Mouse (Mus musculus) layer of hippocampus, postnatal 10 days (tissue): ENCODE measurements around the gene Synj1. TPM values are rescaled to one million over a fixed set of nuclear protein-coding genes. Genes with fewer than 3 reads are reported as not detected.

Source experiments
- DNase-seq, 2 experiments: peaks; one replicate each; pipeline ENCODE4 v3.0.0; 2021; ENCODE audit warnings: low spot score in 2 of 2
- total RNA-seq, 2 experiments: library from RNA; stranded (reverse); gene quantifications; 2 replicates each; pipeline ENCODE4 v1.2.3; 2021

Synj1 gene
- total RNA-seq, 2 experiments from 2014 or later: 257 to 270 TPM

DNA sequence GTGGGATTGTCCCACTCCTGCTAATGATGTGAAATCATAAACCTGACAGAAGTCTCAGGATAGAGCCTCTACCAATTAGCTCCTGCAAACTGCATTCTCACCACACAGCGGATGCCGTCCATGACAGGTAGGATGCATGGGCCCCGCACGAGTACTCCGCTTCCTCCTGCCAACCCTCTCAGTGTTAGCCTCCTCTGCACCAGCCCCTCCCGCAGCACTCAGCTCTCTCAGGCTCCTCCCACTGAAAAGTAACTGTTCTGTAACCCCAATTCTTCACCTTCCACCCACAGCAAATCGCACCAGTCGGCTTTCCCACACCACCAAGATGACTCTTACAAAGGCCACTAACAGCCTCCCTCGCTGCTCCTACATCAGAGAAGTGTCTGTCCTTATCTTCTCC, 58.0 kb downstream of the Synj1 start:
- peak in 1 of 2 experiments; percentile 7 for DNase-seq

- peak in 1 of 2 experiments; percentile 8 for DNase-seq
These were observed 60.6 kb downstream of the Synj1 start for GRCm38 (mm10) chr16:90950354-90950963.

DNA sequence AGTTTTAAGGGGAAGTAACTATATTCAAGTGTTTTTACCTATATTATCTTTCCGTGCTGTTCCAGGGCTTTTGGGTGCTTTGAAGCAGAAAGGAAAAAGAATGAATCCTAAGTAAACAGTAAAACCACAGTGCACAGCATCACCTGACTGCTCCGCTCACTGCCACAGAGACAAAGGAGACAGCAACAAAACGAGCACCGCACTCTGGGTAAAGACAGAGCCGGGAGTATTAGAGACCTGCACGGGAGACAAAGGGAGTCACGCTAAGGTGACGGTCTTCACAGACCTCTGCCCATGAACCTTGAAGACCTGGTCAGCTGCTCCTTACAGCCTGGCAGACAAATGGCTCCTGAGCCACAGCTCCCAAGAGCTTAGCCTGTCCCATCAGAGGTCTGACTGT, 64.1 kb downstream of the Synj1 start:
- no peak for DNase-seq

GRCm38 (mm10) chr16:90941246-90941645, 69.9 kb downstream of the Synj1 start:
- no peak for DNase-seq

DNA sequence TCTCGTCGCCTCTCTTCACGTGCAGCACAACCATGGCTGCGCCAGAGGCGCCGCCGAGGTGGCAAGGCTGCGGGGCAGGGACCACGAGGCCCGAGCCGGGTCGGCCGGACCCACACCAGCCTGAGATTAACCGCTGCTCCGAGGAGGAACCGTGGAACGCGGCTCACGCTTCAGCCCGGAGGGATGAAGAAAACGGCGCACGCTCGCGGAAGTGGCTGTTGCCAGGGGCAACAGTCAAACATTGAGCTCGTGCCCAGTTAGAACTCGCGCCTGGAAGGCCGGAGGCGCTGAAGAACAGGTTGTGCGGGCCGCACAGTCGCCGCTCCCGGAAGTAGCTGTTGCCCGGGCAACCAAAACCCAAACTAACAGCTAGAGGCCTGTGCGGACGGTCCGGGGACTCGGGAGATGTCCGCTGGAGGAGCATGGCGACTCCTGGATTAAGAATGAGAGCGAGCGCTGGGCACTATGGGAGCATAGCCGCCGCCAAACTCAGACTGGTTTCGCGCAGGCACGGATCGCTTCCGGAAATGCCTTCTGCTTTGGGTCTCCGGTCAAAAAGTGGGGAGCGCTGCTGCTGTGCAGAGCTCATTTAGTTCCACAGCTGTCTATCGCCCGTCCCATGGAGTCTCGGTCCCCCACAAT, 76.3 kb downstream of the Synj1 start, which contains the start of gene Cfap298:
Gene Cfap298, minus strand, starts transcription at position 428 of the 642 bp plus-strand sequence.
- DNase-seq: peak; percentile 95

DNA sequence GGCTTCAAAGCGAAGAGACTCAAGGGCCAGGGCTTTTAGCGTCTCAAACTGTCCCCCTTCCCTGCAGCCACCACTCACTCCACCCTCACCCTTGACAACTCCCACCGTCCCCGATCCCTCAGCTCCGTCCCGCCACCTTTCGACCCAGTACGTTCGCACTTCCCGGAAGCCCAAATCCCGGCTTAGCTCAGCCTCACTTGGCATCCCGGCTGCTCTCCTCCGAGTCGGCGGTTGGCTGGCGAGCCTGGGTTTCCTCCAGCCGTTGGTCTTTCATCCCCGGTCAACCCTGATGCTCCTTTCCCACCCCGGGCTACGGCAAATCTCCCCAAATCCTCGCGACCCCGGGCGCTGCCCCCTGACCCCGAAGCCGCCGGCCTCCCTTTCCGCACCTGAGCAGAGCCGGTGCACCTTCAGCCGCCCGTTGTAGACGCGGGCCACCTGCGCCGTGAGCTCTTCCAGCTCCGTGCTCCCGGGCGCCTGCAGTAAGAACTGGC, 76.9 kb downstream of the Synj1 start:
- DNase-seq: peak; percentile 64 to 69

DNA sequence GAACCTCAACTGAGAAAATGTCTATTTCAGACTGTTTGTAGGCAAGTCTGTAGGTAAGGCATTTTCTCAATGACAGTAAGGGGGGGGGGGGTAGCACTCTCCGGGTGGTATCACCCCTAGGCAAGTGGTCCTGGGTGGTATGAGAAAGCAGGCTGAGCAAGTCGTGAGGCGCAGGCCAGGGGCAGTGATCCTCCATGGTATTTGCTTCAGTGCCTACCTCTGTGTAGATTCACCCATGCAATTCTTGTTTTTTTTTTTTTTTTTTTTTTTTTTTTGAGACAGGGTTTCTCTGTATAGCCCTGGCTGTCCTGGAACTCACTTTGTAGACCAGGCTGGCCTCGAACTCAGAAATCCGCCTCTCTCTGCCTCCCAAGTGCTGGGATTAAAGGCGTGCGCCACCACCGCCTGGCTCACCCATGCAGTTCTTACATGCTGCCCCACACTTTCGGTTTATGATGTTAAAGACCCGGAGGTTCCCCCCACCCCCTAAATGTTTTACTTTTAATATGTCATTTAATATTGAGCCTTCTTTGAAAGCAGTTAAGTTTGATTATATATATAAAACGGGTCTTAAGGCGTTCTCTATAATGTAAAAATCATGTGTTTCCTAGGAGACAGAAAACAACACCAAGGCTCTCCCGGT, 77.5 kb downstream of the Synj1 start:
- no peak for DNase-seq

DNA sequence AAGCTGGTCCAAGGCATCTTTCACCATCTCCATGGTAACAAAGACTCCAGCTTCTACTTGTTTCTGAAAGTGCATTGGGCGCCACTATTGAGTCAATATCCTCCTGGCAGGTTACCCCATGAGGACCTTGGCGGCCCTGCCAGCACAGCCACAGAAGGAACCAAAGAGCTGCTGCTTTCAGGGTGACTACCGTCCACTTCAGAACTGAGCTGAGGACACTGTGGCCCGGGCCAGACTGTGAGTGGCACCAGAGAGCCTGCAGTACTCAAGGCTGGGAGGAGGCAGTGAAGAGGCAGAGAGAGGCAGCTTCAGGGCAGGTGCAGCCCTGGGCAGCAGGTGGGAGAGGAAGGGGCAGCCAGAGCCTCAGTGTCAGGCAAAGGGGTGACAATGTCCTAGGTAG, 83.7 kb downstream of the Synj1 start:
- DNase-seq: no peak

DNA sequence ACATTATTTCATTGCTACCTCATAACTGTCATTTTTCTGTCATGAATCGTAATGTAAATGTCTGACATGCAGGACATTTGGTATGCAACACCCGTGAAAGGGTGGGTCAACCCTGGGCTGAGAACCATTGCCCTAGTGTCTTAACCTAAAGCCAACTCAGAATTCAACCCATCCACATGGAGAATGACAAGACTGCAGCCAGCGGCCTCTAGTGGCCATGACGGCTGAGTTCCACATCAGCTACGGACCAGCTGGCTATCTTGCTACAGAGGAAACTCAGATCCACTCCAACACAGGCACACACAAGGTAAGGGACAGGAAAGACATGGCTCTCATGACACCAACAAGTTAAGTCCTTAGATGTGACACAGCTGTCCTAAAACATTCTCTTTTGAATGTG, 85.6 kb downstream of the Synj1 start:
- DNase-seq: peak; percentile 76 to 82

- DNase-seq: no peak
These were observed 86.3 kb downstream of the Synj1 start for GRCm38 (mm10) chr16:90924606-90925370.

DNA sequence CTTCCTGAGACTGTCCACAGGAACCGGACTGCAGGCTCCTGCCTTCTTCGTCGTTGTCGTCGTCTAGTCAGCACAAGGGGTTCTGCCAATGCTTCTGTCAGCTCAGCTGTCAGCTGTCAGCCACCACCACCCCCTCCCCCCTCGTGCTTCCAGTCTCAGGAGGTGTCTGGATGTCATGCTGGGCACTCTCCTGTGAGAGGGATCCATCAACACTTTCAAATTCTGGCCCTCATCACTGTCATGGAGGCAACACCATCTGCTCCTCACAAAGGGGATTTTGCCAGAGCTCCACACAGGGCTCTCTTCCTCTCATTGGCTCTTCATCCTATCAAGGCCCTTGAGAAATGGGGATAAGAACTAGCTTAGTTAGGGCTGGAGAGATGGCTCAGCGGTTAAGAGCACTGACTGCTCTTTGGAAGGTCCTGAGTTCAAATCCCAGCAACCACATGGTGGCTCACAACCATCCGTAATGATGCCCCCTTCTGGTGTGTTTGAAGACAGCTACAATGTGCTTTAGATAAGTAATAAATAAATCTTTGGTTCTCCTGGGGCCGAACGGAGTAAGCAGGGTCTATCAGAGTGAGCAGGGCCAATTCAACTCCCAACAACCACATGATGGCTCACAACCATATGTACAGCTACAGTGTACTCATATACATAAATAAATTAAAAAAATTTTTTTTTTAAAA, 89.5 kb downstream of the Synj1 start:
- peak; percentile 56 to 59 for DNase-seq

DNA sequence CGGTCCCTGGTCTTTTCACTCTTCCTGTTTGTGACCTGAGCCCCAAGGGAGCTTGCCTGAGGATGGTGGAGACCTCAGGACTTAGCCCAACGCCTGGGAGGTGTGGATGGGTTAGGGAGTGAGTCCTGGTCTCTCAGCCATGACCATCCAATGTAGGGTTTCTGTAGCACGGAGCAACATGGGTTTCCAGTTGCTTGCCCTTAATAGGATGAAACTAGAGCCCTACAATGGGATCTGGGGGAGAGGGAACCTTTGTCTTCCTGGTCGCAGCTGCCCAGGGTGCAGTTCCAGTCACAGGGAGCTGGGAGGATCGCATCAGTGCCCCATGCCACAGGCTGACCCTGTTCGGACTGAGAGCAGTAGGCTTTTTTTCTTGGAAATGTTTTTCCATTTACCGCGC, 94.0 kb downstream of the Synj1 start:
- DNase-seq: no peak

DNA sequence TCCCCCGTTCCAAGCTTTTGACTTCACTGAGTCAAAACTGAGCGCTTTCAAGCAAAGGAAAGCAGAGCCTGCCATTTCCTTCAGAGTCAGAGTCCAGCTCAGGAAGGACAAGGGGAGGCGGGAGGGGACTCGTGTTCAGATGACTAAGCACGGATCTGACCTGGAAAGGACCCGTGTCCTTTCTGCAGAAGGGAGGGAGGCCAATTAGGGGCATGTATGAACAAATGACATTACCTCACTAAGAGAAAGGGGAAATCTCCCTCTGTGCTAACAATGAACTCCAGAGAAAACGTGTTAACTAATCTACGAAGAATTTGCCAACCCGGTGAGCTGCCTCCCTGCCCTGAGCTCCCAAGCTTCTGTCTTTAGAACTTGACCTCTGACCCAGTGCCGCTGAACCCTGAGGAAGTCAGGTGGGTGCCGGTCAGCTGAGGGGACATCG, 95.0 kb downstream of the Synj1 start:
- no peak for DNase-seq

DNA sequence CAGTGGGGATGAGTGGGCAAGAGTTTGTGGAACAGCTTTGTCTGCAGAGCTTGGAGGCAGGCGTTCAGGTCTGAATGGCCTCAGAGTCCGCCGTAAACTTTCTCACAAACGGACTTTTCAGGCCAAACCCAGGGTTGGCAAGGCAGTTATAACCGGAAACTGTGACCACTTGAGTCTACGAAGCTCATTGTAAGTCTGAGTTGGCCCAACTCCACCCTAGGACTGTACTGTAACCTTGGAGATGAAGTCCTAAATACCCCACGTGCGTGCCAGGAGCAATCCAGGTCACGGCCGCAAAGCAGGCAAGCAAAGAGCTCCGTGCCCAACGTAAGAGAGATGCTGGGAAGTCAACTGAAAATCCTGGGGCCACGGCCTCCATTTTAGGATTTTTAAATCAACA, 99.3 kb downstream of the Synj1 start:
- no peak for DNase-seq

GRCm38 (mm10) chr16:90910855-90911533, 100.1 kb downstream of the Synj1 start:
- no peak for DNase-seq

DNA sequence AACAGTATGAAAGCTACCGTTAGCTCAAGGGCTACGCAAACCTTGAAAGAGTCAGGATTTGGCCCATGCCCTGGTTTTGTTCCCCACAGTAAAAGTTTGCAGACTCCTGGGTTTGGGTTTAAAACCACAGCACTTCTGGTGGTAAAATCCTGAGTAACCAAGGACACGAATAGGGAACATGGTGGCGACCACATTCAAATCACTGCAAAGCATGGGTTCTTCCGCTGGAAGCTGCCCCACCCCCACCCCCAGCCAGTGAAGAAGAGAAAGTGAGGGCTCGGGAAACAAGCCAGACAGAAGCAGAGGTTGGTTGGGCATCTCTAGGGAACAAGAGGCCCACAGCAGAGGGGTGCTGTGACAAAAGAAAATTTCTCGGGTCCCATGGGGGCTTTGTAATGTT, 103.9 kb downstream of the Synj1 start:
- no peak for DNase-seq

GRCm38 (mm10) chr16:90903300-90903699, 107.8 kb downstream of the Synj1 start:
- DNase-seq: no peak

GRCm38 (mm10) chr16:90901364-90901763, 109.7 kb downstream of the Synj1 start:
- no peak for DNase-seq

DNA sequence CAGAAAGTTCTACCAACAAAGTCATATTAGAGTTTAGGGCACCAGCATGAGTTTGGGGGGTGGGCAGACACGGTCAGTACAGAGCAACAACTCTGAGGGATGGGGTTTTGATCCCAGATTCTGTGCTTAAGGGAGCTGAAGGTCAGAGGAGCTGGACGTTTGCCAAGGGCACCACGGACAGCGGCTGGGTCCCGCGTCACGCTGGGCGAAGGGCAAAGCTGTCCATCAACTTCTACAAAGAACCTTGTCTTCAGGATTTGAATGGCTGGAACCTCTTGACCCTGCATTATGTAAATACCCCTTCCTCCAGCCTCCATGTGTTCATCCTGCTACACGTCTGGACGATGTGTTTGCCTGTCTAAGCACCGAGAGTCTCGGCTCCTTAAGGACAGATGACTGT, 111.6 kb downstream of the Synj1 start:
- DNase-seq: no peak

DNA sequence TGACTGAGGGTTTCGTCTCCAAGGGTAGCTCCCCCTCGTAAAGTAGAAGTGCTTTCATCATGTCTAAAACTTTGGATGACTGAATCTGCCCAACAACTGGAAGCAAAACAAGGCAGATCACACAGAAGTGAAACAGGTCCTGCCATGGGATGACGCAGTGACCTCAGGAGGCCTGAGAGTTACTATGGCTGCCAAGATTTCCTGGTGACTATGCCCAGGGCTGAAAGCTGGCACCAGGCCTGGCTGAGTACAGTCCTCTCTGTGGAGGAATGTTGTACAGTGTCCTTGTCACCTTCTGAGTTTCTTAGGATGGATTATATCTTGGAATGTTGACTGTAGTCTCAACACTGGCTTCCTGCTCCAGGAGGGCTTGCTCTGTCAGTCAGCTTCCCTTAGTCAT, 113.5 kb downstream of the Synj1 start:
- DNase-seq: no peak
